Mouse (Mus musculus): ENCODE measurements around the gene Mesd. TPM values are rescaled to one million over a fixed set of nuclear protein-coding genes. Genes with fewer than 3 reads are reported as not detected.
"Not testable (repeated sequence)": the region's sequence is repeated elsewhere in the genome, so short reads cannot be mapped to it uniquely, and the experiment has no call there.

The Mesd gene
- polyA plus RNA-seq, 1 experiment from 2014 or later = 37.6 TPM

DNA sequence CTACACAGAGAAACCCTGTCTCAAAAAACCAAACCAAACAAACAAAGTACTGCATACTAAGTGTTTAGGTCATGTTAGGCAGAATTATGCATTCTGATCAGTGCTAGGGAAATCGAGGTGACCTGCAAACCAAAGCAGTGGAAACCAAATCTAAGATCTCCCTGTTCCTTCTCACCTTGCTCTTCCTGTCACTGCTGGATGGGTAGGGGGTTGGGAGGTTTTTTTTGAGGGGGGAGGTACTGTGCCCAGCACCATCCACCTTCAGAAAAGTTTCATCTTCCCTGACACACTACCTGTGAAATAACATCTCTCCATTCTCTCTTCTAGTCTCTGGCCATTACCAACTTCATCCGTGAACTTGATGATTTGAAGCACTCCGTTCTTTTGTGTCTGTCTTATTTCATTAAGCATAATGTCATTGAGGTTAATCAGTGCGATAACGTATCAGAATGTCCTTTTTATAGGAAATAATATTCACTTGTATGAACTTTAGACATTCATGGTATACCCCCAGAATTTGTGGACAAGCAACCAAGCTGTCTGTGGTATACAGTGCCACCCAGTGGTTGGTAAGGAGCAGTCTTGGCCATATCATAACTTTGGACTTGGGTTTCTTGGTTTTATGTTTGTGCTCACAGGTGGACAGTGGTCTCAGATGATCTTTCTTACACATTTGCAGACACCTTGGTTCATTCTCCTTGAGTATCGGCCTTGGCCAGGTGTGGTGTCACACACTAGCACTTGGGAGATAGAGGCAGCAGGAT, 2.3 kb downstream of the Mesd start:
- WGBS (ENCODE audit: insufficient replicate concordance) = 77% methylated on average over 6 of the region's 6 CpGs
- no peaks in the 10 kb centered on the region for H3K9me3 ChIP-seq (replicated peaks; ENCODE audit: control insufficient read depth, low read length)
- ATAC-seq (ENCODE audit: low read depth) = no peak
- H3K36me3 ChIP-seq (ENCODE audit: control insufficient read depth, insufficient read depth) = peaks cover 10% of the 10 kb centered on the region
- peak overlapping the region; percentile 82 for H3K4me2 ChIP-seq (ENCODE audit: low read depth, low read length)
- H3K27ac ChIP-seq (ENCODE audit: low read length) = peak overlapping the region; percentile 99
- peaks cover 50% of the 10 kb centered on the region for H3K4me1 ChIP-seq (ENCODE audit: control insufficient read depth, low read depth, low read length)
- peak overlapping the region; percentile 22 for H3K9ac ChIP-seq (ENCODE audit: low read depth, low read length)
- no peaks in the 10 kb centered on the region for H3K27me3 ChIP-seq (ENCODE audit: control insufficient read depth, insufficient read depth, low read depth, low read length)
- H3K4me3 ChIP-seq (ENCODE audit: low read depth, low read length) = peak overlapping the region; percentile 77; the same call in 1 of the 2 replicates

GRCm38 (mm10) chr7:83889383-83889782, 5.1 kb downstream of the Mesd start:
- 51% methylated on average over 3 of the region's 3 CpGs for WGBS (ENCODE audit: insufficient replicate concordance)
- H3K9ac ChIP-seq (ENCODE audit: low read depth, low read length) = no peak overlapping the region
- H3K4me1 ChIP-seq (ENCODE audit: control insufficient read depth, low read depth, low read length) = peaks cover 50% of the 10 kb centered on the region
- H3K36me3 ChIP-seq (ENCODE audit: control insufficient read depth, insufficient read depth) = no peaks in the 10 kb centered on the region
- H3K4me2 ChIP-seq (ENCODE audit: low read depth, low read length) = no peak overlapping the region
- no peak for ATAC-seq (ENCODE audit: low read depth)
- peak overlapping the region; percentile 9; the same call in 1 of the 2 replicates for H3K27ac ChIP-seq (ENCODE audit: low read length)
- H3K9me3 ChIP-seq (replicated peaks; ENCODE audit: control insufficient read depth, low read length) = no peaks in the 10 kb centered on the region
- no peak overlapping the region for H3K4me3 ChIP-seq (ENCODE audit: low read depth, low read length)
- H3K27me3 ChIP-seq (ENCODE audit: control insufficient read depth, insufficient read depth, low read depth, low read length) = no peaks in the 10 kb centered on the region

DNA sequence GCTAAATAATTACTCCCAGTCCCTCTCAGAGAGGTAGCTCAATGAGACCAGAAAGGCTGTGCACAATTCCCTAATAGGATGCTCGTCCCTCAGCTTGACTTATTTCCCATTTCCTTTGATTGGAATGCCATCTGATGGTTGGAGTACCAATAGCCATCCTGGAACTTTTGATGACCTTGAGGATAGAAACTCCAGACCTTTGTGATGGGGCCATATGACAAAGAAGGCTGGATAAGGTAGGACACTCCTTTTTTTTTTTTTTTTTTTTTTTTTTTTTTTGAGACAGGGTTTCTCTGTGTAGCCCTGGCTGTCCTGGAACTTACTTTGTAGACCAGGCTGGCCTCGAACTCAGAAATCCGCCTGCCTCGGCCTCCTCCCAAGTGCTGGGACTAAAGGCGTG, 5.7 kb downstream of the Mesd start:
- not testable (repeated sequence) for H3K4me2 ChIP-seq (ENCODE audit: low read depth, low read length); H3K9ac ChIP-seq (ENCODE audit: low read depth, low read length); H3K27ac ChIP-seq (ENCODE audit: low read length); H3K36me3 ChIP-seq (ENCODE audit: control insufficient read depth, insufficient read depth); H3K9me3 ChIP-seq (replicated peaks; ENCODE audit: control insufficient read depth, low read length); H3K4me3 ChIP-seq (ENCODE audit: low read depth, low read length); ATAC-seq (ENCODE audit: low read depth); H3K27me3 ChIP-seq (ENCODE audit: control insufficient read depth, insufficient read depth, low read depth, low read length)
- peaks cover 52% of the 10 kb centered on the region for H3K4me1 ChIP-seq (ENCODE audit: control insufficient read depth, low read depth, low read length)
- WGBS (ENCODE audit: insufficient replicate concordance) = 84% methylated on average over 5 of the region's 5 CpGs

GRCm38 (mm10) chr7:83891433-83892332, 7.4 kb downstream of the Mesd start:
- Histone ChIP-seq H3K27ac (ENCODE audit: low read length) (peak overlapping the region; percentile 82), H3K4me2 (ENCODE audit: low read depth, low read length) (peak overlapping the region; percentile 61), H3K4me3 (ENCODE audit: low read depth, low read length) (peak overlapping the region; percentile 77), H3K27me3 (ENCODE audit: control insufficient read depth, insufficient read depth, low read depth, low read length) (no peaks in the 10 kb centered on the region), H3K36me3 (ENCODE audit: control insufficient read depth, insufficient read depth) (peaks cover 10% of the 10 kb centered on the region), H3K9me3 (replicated peaks; ENCODE audit: control insufficient read depth, low read length) (no peaks in the 10 kb centered on the region), H3K4me1 (ENCODE audit: control insufficient read depth, low read depth, low read length) (peaks cover 47% of the 10 kb centered on the region), H3K9ac (ENCODE audit: low read depth, low read length) (peak overlapping the region; percentile 66)
- 3% methylated on average over 44 of the region's 44 CpGs for WGBS (ENCODE audit: insufficient replicate concordance)
- ATAC-seq (ENCODE audit: low read depth) = peak; percentile 94

DNA sequence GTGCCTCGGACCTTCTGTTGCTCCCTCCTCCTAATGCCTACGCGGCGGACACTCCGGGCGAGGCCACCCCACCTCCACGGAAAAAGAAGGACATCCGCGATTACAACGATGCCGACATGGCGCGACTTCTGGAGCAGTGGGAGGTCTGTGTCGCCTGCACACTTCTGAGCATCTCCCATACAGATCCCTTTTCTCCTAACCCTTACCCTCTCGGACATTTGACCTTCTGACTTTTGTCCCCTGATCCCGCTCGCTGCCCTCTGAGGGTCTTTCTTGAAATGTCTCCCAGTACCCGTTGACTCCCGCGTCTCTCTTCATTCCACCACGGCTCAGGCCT, 8.0 kb downstream of the Mesd start:
- H3K27me3 ChIP-seq (ENCODE audit: control insufficient read depth, insufficient read depth, low read depth, low read length) = no peaks in the 10 kb centered on the region
- peak overlapping the region; percentile 66 for H3K9ac ChIP-seq (ENCODE audit: low read depth, low read length)
- peak overlapping the region; percentile 61 for H3K4me2 ChIP-seq (ENCODE audit: low read depth, low read length)
- H3K4me1 ChIP-seq (ENCODE audit: control insufficient read depth, low read depth, low read length) = peaks cover 44% of the 10 kb centered on the region
- H3K36me3 ChIP-seq (ENCODE audit: control insufficient read depth, insufficient read depth) = peaks cover 12% of the 10 kb centered on the region
- under 1% methylated on average over 20 of the region's 21 CpGs for WGBS (ENCODE audit: insufficient replicate concordance)
- H3K27ac ChIP-seq (ENCODE audit: low read length) = peak overlapping the region; percentile 82
- H3K4me3 ChIP-seq (ENCODE audit: low read depth, low read length) = peak overlapping the region; percentile 77
- H3K9me3 ChIP-seq (replicated peaks; ENCODE audit: control insufficient read depth, low read length) = no peaks in the 10 kb centered on the region
- ATAC-seq (ENCODE audit: low read depth) = no peak; the same call in 1 of the 2 replicates

DNA sequence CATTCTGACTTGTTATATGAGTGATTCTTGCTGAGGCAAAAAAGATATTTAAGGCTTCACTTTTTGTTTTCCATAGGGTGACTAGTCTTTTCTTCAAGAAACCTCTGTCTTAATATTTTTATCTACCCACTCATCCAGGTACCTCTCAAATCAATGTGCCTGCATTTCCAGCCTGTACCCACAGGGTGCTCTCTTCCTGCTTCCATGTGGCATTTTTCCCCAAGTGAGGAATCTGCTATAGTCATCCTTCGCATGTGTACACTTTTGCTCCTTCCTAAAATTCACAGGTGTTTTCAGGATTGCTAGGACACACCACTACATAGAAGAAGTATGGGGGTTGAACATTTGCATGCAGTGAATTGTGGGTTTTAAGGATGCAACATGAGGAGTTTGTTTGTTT, 10.1 kb downstream of the Mesd start:
- H3K9me3 ChIP-seq (replicated peaks; ENCODE audit: control insufficient read depth, low read length) = no peaks in the 10 kb centered on the region
- H3K4me1 ChIP-seq (ENCODE audit: control insufficient read depth, low read depth, low read length) = peaks cover 56% of the 10 kb centered on the region
- no peak overlapping the region for H3K4me3 ChIP-seq (ENCODE audit: low read depth, low read length)
- H3K4me2 ChIP-seq (ENCODE audit: low read depth, low read length) = no peak overlapping the region
- 90% methylated on average over 1 of the region's 1 CpGs for WGBS (ENCODE audit: insufficient replicate concordance)
- H3K27me3 ChIP-seq (ENCODE audit: control insufficient read depth, insufficient read depth, low read depth, low read length) = no peaks in the 10 kb centered on the region
- H3K36me3 ChIP-seq (ENCODE audit: control insufficient read depth, insufficient read depth) = peaks cover 27% of the 10 kb centered on the region
- no peak for ATAC-seq (ENCODE audit: low read depth)
- no peak overlapping the region for H3K27ac ChIP-seq (ENCODE audit: low read length)
- no peak overlapping the region for H3K9ac ChIP-seq (ENCODE audit: low read depth, low read length)

DNA sequence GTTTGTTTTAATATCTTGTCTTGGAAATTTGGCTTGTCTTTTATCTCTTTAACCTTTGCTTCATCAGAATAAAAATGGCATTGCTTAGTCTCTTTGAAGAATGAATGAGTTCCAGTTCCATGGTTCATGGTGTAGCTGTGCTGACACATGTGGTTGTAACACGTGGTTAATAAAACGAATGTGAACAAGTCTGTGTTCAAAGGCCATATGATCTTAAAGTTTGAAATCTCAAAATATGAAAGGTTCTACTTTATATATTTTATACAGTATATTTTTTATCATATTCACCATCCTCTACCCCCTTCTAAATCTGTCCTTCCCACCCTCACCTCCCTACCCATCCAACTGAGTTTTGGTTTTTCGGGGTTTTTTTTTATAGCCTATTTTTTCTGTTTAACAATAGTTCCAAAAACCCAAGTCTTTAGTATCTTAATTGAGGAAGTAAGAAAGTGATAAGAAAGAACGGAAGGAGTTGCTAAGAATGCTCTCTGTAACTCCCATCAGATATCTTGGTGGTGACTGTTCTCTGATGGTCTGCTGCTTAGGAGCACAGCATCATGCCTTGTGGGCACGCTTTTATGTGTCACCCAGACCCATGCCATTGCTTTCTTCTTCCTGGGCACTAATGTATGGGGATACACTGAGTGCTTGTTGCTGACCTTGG, 11.9 kb downstream of the Mesd start:
- peaks cover 40% of the 10 kb centered on the region for H3K36me3 ChIP-seq (ENCODE audit: control insufficient read depth, insufficient read depth)
- ATAC-seq (ENCODE audit: low read depth) = no peak
- H3K27me3 ChIP-seq (ENCODE audit: control insufficient read depth, insufficient read depth, low read depth, low read length) = no peaks in the 10 kb centered on the region
- 0 out of 2 replicates have a peak overlapping the region, but pooled peaks have one; percentile 46 for H3K27ac ChIP-seq (ENCODE audit: low read length)
- H3K9ac ChIP-seq (ENCODE audit: low read depth, low read length) = peak overlapping the region; percentile 6; the same call in 1 of the 2 replicates
- H3K4me1 ChIP-seq (ENCODE audit: control insufficient read depth, low read depth, low read length) = peaks cover 55% of the 10 kb centered on the region
- H3K4me2 ChIP-seq (ENCODE audit: low read depth, low read length) = no peak overlapping the region
- H3K9me3 ChIP-seq (replicated peaks; ENCODE audit: control insufficient read depth, low read length) = no peaks in the 10 kb centered on the region
- WGBS (ENCODE audit: insufficient replicate concordance) = 34% methylated on average over 5 of the region's 5 CpGs
- H3K4me3 ChIP-seq (ENCODE audit: low read depth, low read length) = no peak overlapping the region

GRCm38 (mm10) chr7:83898267-83898666, 14.0 kb downstream of the Mesd start:
- WGBS (ENCODE audit: insufficient replicate concordance) = 30% methylated on average over 11 of the region's 11 CpGs
- H3K4me1 ChIP-seq (ENCODE audit: control insufficient read depth, low read depth, low read length) = peaks cover 46% of the 10 kb centered on the region
- no peaks in the 10 kb centered on the region for H3K27me3 ChIP-seq (ENCODE audit: control insufficient read depth, insufficient read depth, low read depth, low read length)
- peak overlapping the region; percentile 92 for H3K27ac ChIP-seq (ENCODE audit: low read length)
- ATAC-seq (ENCODE audit: low read depth) = peak; percentile 92
- H3K9ac ChIP-seq (ENCODE audit: low read depth, low read length) = 0 out of 2 replicates have a peak overlapping the region, but pooled peaks have one; percentile 12
- peak overlapping the region; percentile 50 for H3K4me2 ChIP-seq (ENCODE audit: low read depth, low read length)
- no peaks in the 10 kb centered on the region for H3K9me3 ChIP-seq (replicated peaks; ENCODE audit: control insufficient read depth, low read length)
- 0 out of 2 replicates have a peak overlapping the region, but pooled peaks have one; percentile 14 for H3K4me3 ChIP-seq (ENCODE audit: low read depth, low read length)
- peaks cover 44% of the 10 kb centered on the region for H3K36me3 ChIP-seq (ENCODE audit: control insufficient read depth, insufficient read depth)

All from liver, embryonic 16.5 days (tissue).